Mouse (Mus musculus) testis, adult 2 months (tissue): ENCODE data around the gene Gm13696. TPM values are rescaled to one million over a fixed set of nuclear protein-coding genes. Genes with fewer than 3 reads are reported as not detected.
"Not testable (repeated sequence)": the region's sequence is repeated elsewhere in the genome, so short reads cannot be mapped to it uniquely, and the experiment has no call there.

ENCODE experiments used
- H3K27ac ChIP-seq: fragments of 200-500 bp; 2 replicates; pipeline ENCODE4 v1.5.1; 2012; ENCODE audit warnings: low read depth, low read length; ENCODE audit not compliant: control insufficient read depth, insufficient read depth
- H3K27me3 ChIP-seq: fragments of 200-500 bp; 2 replicates; pipeline ENCODE4 v1.6.1; 2012; ENCODE audit warnings: mild to moderate bottlenecking, low read length, moderate library complexity; ENCODE audit not compliant: control insufficient read depth, insufficient read depth
- H3K36me3 ChIP-seq: fragments of 200-500 bp; 2 replicates; pipeline ENCODE4 v1.6.1; 2012; ENCODE audit warnings: mild to moderate bottlenecking, low read length; ENCODE audit not compliant: control insufficient read depth, insufficient read depth
- H3K4me1 ChIP-seq: fragments of 200-500 bp; 2 replicates; pipeline ENCODE4 v1.6.1; 2012; ENCODE audit warnings: low read length; ENCODE audit not compliant: control insufficient read depth, insufficient read depth
- H3K4me3 ChIP-seq: fragments of 200-500 bp; 2 replicates; pipeline ENCODE4 v1.5.1; 2012; ENCODE audit warnings: low read depth, mild to moderate bottlenecking, low read length, moderate library complexity, mixed read lengths; ENCODE audit not compliant: control insufficient read depth
- CTCF ChIP-seq: fragments of 200-500 bp; IDR thresholded peaks from 2 replicates; pipeline ENCODE4 v1.5.1; 2012; ENCODE audit warnings: low read depth, mild to moderate bottlenecking, inconsistent platforms, low read length, moderate library complexity; ENCODE audit not compliant: control insufficient read depth, insufficient read depth, insufficient replicate concordance
- POLR2A ChIP-seq: fragments of 200-500 bp; IDR thresholded peaks from 2 replicates; pipeline ENCODE4 v1.6.1; 2012; ENCODE audit warnings: low read depth, mild to moderate bottlenecking, inconsistent platforms, low read length, moderate library complexity; ENCODE audit not compliant: control insufficient read depth
- polyA plus RNA-seq: library from polyadenylated mRNA; depleted of rRNA; stranded (reverse); fragments of >200 nt; gene quantifications from 2 replicates; pipeline ENCODE4 v1.2.3, GENCODE M21; 2012; rRNA removed

Gm13696 gene
- 0.06 and 0.07 TPM in 2 replicates for polyA plus RNA-seq

GRCm38 (mm10) chr2:83972823-83973222 is at the start of gene Gm13696:
Gm13696 (plus strand) TSS chr2:83973123.
- not testable (repeated sequence) for H3K27me3 ChIP-seq, H3K36me3 ChIP-seq, H3K4me3 ChIP-seq, H3K27ac ChIP-seq, H3K4me1 ChIP-seq

GRCm38 (mm10) chr2:83929478-83930088 is 43.3 kb upstream of the Gm13696 start:
- H3K36me3 ChIP-seq: no peaks in the 10 kb centered on the region
- no peaks in the 10 kb centered on the region for H3K27me3 ChIP-seq
- H3K4me3 ChIP-seq: no peak overlapping the region
- no peaks in the 10 kb centered on the region for H3K4me1 ChIP-seq
- TF ChIP-seq CTCF: no peak
- no peak for TF ChIP-seq POLR2A
- no peak overlapping the region for H3K27ac ChIP-seq

- TF ChIP-seq POLR2A (peak; percentile 60; the same call in 1 of the 2 replicates), CTCF (no peak)
- H3K27me3 ChIP-seq: no peaks in the 10 kb centered on the region
- H3K4me3 ChIP-seq: peak within 1 kb of the TSS; percentile 87
- H3K27ac ChIP-seq: peak within 1 kb of the TSS; percentile 73
- H3K36me3 ChIP-seq: no peaks in the 10 kb centered on the region
- H3K4me1 ChIP-seq: peaks cover 4% of the 10 kb centered on the region
Observed at GRCm38 (mm10) chr2:83940931-83941361, 32.0 kb upstream of the Gm13696 start, which contains the start of gene Zswim2. Zswim2 (minus strand) TSS chr2:83941228.

- no peak for TF ChIP-seq POLR2A
- TF ChIP-seq CTCF: no peak
- peak overlapping the region; percentile 87 for H3K4me3 ChIP-seq
- no peaks in the 10 kb centered on the region for H3K36me3 ChIP-seq
- H3K27ac ChIP-seq: no peak overlapping the region
- no peaks in the 10 kb centered on the region for H3K27me3 ChIP-seq
- H3K4me1 ChIP-seq: peaks cover 4% of the 10 kb centered on the region
Observed at GRCm38 (mm10) chr2:83941378-83941777, 31.5 kb upstream of the Gm13696 start.

GRCm38 (mm10) chr2:83941792-83942191 is 31.1 kb upstream of the Gm13696 start:
- Histone ChIP-seq H3K4me1 (peaks cover 4% of the 10 kb centered on the region), H3K27ac (no peak overlapping the region), H3K4me3 (peak overlapping the region; percentile 55), H3K36me3 (no peaks in the 10 kb centered on the region), H3K27me3 (no peaks in the 10 kb centered on the region)
- no peak for TF ChIP-seq CTCF
- TF ChIP-seq POLR2A: no peak

GRCm38 (mm10) chr2:83955393-83955792 is 17.5 kb upstream of the Gm13696 start, which contains the start of gene Gm13698:
Gm13698 (plus strand) TSS chr2:83955693.
- not testable (repeated sequence) for H3K27me3 ChIP-seq, H3K4me1 ChIP-seq, H3K27ac ChIP-seq, H3K4me3 ChIP-seq, H3K36me3 ChIP-seq

- not testable (repeated sequence) for H3K36me3 ChIP-seq, H3K4me1 ChIP-seq, H3K27me3 ChIP-seq, H3K27ac ChIP-seq, H3K4me3 ChIP-seq
Observed at GRCm38 (mm10) chr2:83961203-83961602, 11.7 kb upstream of the Gm13696 start, which contains the start of gene Gm13693. Gm13693 (plus strand) TSS chr2:83961503.

- not testable (repeated sequence) for H3K4me1 ChIP-seq, H3K36me3 ChIP-seq, H3K4me3 ChIP-seq, H3K27ac ChIP-seq, H3K27me3 ChIP-seq
Observed at GRCm38 (mm10) chr2:83967013-83967412, 5.9 kb upstream of the Gm13696 start, which contains the start of gene Gm13695. Gm13695 (plus strand) TSS chr2:83967313.

GRCm38 (mm10) chr2:83978633-83979032 is 5.7 kb downstream of the Gm13696 start, which contains the start of gene Gm13694:
Gm13694 (plus strand) TSS chr2:83978933.
- not testable (repeated sequence) for H3K27ac ChIP-seq, H3K27me3 ChIP-seq

GRCm38 (mm10) chr2:83984443-83984842 is 11.5 kb downstream of the Gm13696 start, which contains the start of gene Gm13697:
Gm13697 (plus strand) TSS chr2:83984743.
- H3K4me1 ChIP-seq, H3K36me3 ChIP-seq, H3K27me3 ChIP-seq, H3K4me3 ChIP-seq, H3K27ac ChIP-seq: not testable (repeated sequence)

More at GRCm38 (mm10) chr2:83978633-83979032, 5.7 kb downstream of the Gm13696 start, which contains the start of gene Gm13694:
- H3K36me3 ChIP-seq, H3K4me1 ChIP-seq, H3K4me3 ChIP-seq: not testable (repeated sequence)

- H3K4me1 ChIP-seq, H3K4me3 ChIP-seq, H3K27ac ChIP-seq, H3K36me3 ChIP-seq, H3K27me3 ChIP-seq: not testable (repeated sequence)
Observed at GRCm38 (mm10) chr2:83990253-83990652, 17.3 kb downstream of the Gm13696 start, which contains the start of gene Gm13691. Gm13691 (plus strand) TSS chr2:83990553.
